Mouse (Mus musculus): ENCODE measurements around the gene Opn1sw. TPM values are rescaled to one million over a fixed set of nuclear protein-coding genes. Genes with fewer than 3 reads are reported as not detected.
"Not testable (repeated sequence)": the region's sequence is repeated elsewhere in the genome, so short reads cannot be mapped to it uniquely, and the experiment has no call there.

Opn1sw gene
- total RNA-seq, 2 experiments from 2014 or later = not detected

DNA sequence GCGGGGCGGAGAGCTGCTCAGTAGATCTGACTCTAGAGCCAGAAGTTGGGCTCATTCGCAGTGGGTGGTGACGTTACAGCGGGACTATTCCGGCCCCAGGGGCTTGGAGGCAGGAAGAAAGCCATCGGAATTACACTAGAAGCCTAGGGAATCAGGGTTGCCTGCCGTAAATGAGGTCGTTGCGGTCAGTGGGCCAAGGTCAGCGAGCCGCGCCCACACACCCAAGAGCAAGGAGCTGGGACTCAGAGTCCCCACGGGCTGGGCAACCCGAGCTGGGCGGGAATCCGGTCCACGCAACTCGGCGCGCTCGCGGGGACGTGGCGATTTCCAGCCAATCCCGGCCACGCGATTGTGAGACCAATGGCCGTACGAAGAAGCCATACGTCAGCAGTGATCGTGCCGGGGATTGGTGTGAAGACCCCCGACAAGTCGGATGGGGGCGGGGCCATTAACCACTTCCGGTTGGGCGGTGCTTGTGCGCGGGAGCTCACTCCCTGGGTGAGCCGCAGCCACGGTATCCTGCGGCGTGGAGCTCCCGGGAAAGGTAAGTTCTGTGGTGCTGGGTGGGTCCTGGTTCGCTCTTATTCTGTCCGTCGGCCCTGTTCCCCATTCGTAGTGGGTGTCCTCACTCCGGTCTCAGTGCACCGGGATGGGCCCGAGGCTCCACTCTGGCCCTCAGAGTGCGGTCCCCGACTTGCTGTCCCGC is 40.5 kb downstream of the Opn1sw start, which contains the start of gene Calu:
Gene Calu, plus strand, starts transcription at position 405 of the 706 bp plus-strand sequence.
- DNase-seq (ENCODE audit: low spot score in 2 of 2) = peak; percentile 99

DNA sequence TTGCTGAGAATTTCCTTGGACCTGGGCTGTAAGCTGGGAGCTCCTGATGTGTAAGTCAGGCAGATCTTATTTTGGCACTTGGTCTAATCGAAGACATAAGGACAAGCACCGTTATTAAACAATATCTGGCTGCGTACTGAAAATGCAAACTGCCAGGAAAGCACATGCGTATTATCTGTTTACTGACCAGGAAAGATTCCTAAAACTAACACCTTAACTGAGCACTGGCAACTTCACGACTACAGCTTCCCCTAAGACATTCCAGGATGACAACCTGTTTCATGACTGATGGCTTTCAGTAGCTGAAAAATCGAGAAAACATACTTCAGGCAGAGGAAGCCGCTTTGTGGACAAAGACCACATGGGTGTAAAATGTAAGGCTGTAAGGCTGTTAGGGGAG is 41.1 kb downstream of the Opn1sw start:
- DNase-seq (ENCODE audit: low spot score in 2 of 2) = no peak

DNA sequence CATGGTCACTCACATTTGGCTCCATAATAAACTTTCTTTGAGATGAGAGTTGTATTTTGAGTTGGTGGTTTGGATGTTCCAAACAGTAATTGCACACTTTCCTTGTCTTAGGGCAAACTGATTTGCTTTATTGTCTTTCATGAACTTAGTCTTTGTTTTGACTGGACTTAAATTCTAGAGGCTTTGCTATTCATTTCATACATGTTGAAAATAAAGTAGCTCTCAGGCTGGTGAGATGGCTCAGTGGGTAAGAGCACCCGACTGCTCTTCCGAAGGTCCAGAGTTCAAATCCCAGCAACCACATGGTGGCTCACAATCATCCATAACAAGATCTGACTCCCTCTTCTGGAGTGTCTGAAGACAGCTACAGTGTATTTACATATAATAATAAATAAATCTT is 41.8 kb downstream of the Opn1sw start:
- DNase-seq (ENCODE audit: low spot score in 2 of 2) = not testable (repeated sequence)

DNA sequence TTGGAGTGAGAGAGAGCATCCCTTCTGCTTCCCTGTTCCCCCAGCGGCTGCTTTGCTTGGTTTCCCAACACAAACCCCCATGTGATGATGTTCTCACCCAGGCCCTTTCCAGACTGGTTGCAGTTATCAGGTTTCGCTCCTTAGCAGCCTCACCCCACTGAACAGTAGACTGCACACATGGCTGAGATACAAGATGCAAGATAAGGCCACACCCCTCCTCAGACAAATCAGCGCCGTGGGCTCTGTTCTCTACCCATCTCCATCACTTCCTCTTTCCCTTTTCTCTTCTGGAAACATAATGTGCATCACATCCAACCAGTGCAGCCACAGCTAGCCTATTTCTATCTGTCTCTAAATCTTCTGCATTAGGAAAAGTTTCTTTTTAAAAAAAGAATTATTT is 58.8 kb downstream of the Opn1sw start:
- no peak for DNase-seq (ENCODE audit: low spot score in 2 of 2)

DNA sequence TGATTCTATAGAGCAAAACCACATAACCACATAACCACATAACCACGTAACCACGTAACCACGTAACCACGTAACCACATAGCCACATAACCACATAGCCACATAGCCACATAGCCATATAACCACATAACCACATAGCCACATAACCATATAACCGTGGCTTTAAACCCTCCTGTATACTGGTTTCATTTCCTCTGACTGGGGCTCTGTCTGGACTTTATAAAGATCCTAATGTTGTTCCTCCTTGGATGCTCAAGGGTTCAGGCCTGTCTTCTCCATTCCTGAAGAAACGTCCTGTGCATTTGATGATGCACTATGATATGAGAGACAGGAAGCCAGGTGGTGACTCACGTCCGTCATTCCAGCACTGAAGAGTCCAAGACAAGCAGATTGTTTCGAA is 61.3 kb downstream of the Opn1sw start:
- DNase-seq (ENCODE audit: low spot score in 2 of 2) = no peak

Small RNA genes within 50 kb of the gene (microRNA-seq; reads per million reads assigned to microRNA genes)
- gene Gm26220 (ENCODE audit: borderline number of aligned reads in 2 of 2) (0 to 1.8 reads per million in 2 experiments), gene Gm44354 (ENCODE audit: borderline number of aligned reads in 2 of 2) (0 reads per million in 2 experiments)

Other genes with a start within 250 kb of the Opn1sw start
- 10 to 100 TPM; 32.4 to 34.3 TPM for gene Rbm28, start 223.5 kb downstream of the Opn1sw start, total RNA-seq (2021)
- gene Prrt4, start 208.9 kb downstream of the Opn1sw start, total RNA-seq (2021) = 1 to 10 TPM; 1.3 to 3.9 TPM
- 10 to 100 TPM; 49.6 to 63.7 TPM for gene Impdh1, start 172.1 kb downstream of the Opn1sw start, total RNA-seq (2021)
- gene Hilpda, start 116.0 kb downstream of the Opn1sw start, total RNA-seq (2021) = 1 to 10 TPM; 3.9 to 6.7 TPM
- not detected for gene Fam71f2, start 108.9 kb downstream of the Opn1sw start, total RNA-seq (2021)
- gene Fam71f1, start 69.3 kb downstream of the Opn1sw start, total RNA-seq (2021) = not detected
- gene Calu, start 40.4 kb downstream of the Opn1sw start, total RNA-seq (2021) = 100 to 1,000 TPM; 134 to 139 TPM
- gene Ccdc136, start 7.8 kb upstream of the Opn1sw start, total RNA-seq (2021) = 1 to 10 TPM; 4.7 to 5.5 TPM
- 1 to 10 TPM; 2.6 to 4.6 TPM for gene Flnc, start 44.8 kb upstream of the Opn1sw start, total RNA-seq (2021)
- 100 to 1,000 TPM; 231 to 238 TPM for gene Atp6v1f, start 79.2 kb upstream of the Opn1sw start, total RNA-seq (2021)
- under 1 TPM in 1 of 2 experiments, not detected in 1; 0.93 TPM for gene Atp6v1fnb, start 83.0 kb upstream of the Opn1sw start, total RNA-seq (2021)
- 1 to 10 TPM; 2.4 to 7.9 TPM for gene Kcp, start 119.5 kb upstream of the Opn1sw start, total RNA-seq (2021)
- gene Irf5, start 138.2 kb upstream of the Opn1sw start, total RNA-seq (2021) = 1 to 10 TPM; 7.3 to 8.6 TPM
- gene Tnpo3, start 221.4 kb upstream of the Opn1sw start, total RNA-seq (2021) = 10 to 100 TPM; 59.3 to 60.6 TPM

All from adrenal gland, adult 18-20 months (tissue).